Mouse (Mus musculus) CH12.LX (cell line): ENCODE measurements around the gene Olfr1277.

Experiments used
- BHLHE40 ChIP-seq: IDR thresholded peaks from 2 replicates; pipeline ENCODE4 v1.6.1; 2011; ENCODE audit warnings: mild to moderate bottlenecking, low read depth, low read length, improper control_type of control experiment
- CHD2 ChIP-seq: IDR thresholded peaks from 2 replicates; pipeline ENCODE4 v1.6.1; 2011; ENCODE audit warnings: low read length, improper control_type of control experiment
- CTCF ChIP-seq, 2 experiments: IDR thresholded peaks in 1 of 2; conservative IDR thresholded peaks in 1 of 2; 2 replicates each; pipeline ENCODE4 v1.5.1; 2011 to 2012; ENCODE audit warnings: low read depth in 2 of 2, low read length in 2 of 2, improper control_type of control experiment in 1 of 2, inconsistent platforms in 1 of 2, mild to moderate bottlenecking in 1 of 2, moderate library complexity in 1 of 2
- ETS1 ChIP-seq: conservative IDR thresholded peaks from 2 replicates; pipeline ENCODE4 v1.6.1; 2012; ENCODE audit warnings: low read depth, mild to moderate bottlenecking, inconsistent platforms, low read length, improper control_type of control experiment, moderate library complexity
- HCFC1 ChIP-seq: IDR thresholded peaks from 2 replicates; pipeline ENCODE4 v1.6.1; 2012; ENCODE audit warnings: low read depth, mild to moderate bottlenecking, inconsistent platforms, low read length, improper control_type of control experiment
- MAX ChIP-seq: IDR thresholded peaks from 2 replicates; pipeline ENCODE4 v1.6.1; 2011; ENCODE audit warnings: low read length, improper control_type of control experiment
- MAZ ChIP-seq: IDR thresholded peaks from 2 replicates; pipeline ENCODE4 v1.6.1; 2012; ENCODE audit warnings: low read depth, mild to moderate bottlenecking, inconsistent platforms, low read length, improper control_type of control experiment, moderate library complexity
- MEF2A ChIP-seq: IDR thresholded peaks from 2 replicates; pipeline ENCODE4 v1.6.1; 2014; ENCODE audit warnings: low read depth, mild to moderate bottlenecking, inconsistent platforms, low read length, improper control_type of control experiment, borderline replicate concordance
- POLR2A ChIP-seq: IDR thresholded peaks from 2 replicates; pipeline ENCODE4 v1.6.1; 2011; ENCODE audit warnings: low read depth, mild to moderate bottlenecking, improper control_type of control experiment, low read length
- POLR2AphosphoS2 ChIP-seq: IDR thresholded peaks from 2 replicates; pipeline ENCODE4 v1.6.1; 2011; ENCODE audit warnings: low read depth, low read length, improper control_type of control experiment
- TBP ChIP-seq: conservative IDR thresholded peaks from 2 replicates; pipeline ENCODE4 v1.6.1; 2011; ENCODE audit warnings: low read depth, low read length, improper control_type of control experiment
- USF1 ChIP-seq: IDR thresholded peaks from 2 replicates; pipeline ENCODE4 v1.6.1; 2014; ENCODE audit warnings: low read depth, mild to moderate bottlenecking, inconsistent platforms, low read length, improper control_type of control experiment

- no peak for TF ChIP-seq TBP
- no peak for TF ChIP-seq HCFC1
- TF ChIP-seq CTCF (conservative IDR thresholded peaks at IDR 0.05 in 1 of 2, IDR thresholded peaks at IDR 0.05 in 1 of 2; ENCODE audit: low read depth in 2 of 2, low read length in 2 of 2), result no peak
- no peak for TF ChIP-seq MEF2A
- TF ChIP-seq MAX, result no peak
- TF ChIP-seq POLR2AphosphoS2, result no peak
- no peak for TF ChIP-seq MAZ
- TF ChIP-seq BHLHE40, result no peak
- no peak for TF ChIP-seq CHD2
- no peak for TF ChIP-seq POLR2A
- TF ChIP-seq USF1, result no peak
- TF ChIP-seq ETS1, result no peak
Measured at GRCm38 (mm10) chr2:111235186-111235585, 38.7 kb downstream of the Olfr1277 start, which contains the start of gene Olfr1275.
